ENCODE assay signal across 10 mouse cellular contexts in genomic region chr4:133197355-133197754, GRCm38 (mm10). TPM values are rescaled to one million over a fixed set of nuclear protein-coding genes. Genes with fewer than 3 reads are reported as not detected.
DNase-seq lines count a peak whose midpoint lies in the region; ATAC-seq and TF ChIP-seq lines count a peak whose summit lies in the region.
"Had no signal": no experiment of that assay in that cellular context is flagged by ENCODE, and none has a peak within 500 bp of the region (broad histone marks: within the 10 kb centered on the region; RNA-seq: fewer than 3 reads in every experiment).

No protein-coding gene starts in this region.

- H3K4me3 ChIP-seq in lung, embryonic 14.5 days (ENCODE audit: low read depth, low read length), result no peak overlapping the region
- H3K4me3 ChIP-seq in intestine, embryonic 15.5 days (replicated peaks), result no peak overlapping the region
- no peak overlapping the region for H3K4me3 ChIP-seq in stomach, embryonic 14.5 days (ENCODE audit: low read depth, low read length)

- peak overlapping the region; percentile 71; the same call in 1 of the 2 replicates for H3K27ac ChIP-seq in lung, embryonic 14.5 days (ENCODE audit: low read depth)
- peak overlapping the region; percentile 81 for H3K27ac ChIP-seq in intestine, embryonic 15.5 days
- H3K27ac ChIP-seq in stomach, embryonic 14.5 days (ENCODE audit: low read length), result peak overlapping the region; percentile 77
- H3K27ac ChIP-seq: liver, embryonic 14.5 days had no signal

- H3K9me3 ChIP-seq in lung, embryonic 14.5 days (ENCODE audit: low read depth, low read length), result no peaks in the 10 kb centered on the region
- no peaks in the 10 kb centered on the region for H3K9me3 ChIP-seq in intestine, embryonic 15.5 days
- no peaks in the 10 kb centered on the region for H3K9me3 ChIP-seq in stomach, embryonic 14.5 days (ENCODE audit: control insufficient read depth, low read depth, low read length)

- peak overlapping the region; percentile 34 for H3K9ac ChIP-seq in lung, embryonic 14.5 days
- 0 out of 2 replicates have a peak overlapping the region, but pooled peaks have one; percentile 15 for H3K9ac ChIP-seq in intestine, embryonic 15.5 days
- no peak overlapping the region; the same call in 1 of the 2 replicates for H3K9ac ChIP-seq in stomach, embryonic 14.5 days (replicated peaks; ENCODE audit: low read depth, low read length)
- H3K9ac ChIP-seq: liver, embryonic 14.5 days had no signal

- H3K36me3 ChIP-seq in lung, embryonic 14.5 days (ENCODE audit: insufficient read depth), result peaks cover 49% of the 10 kb centered on the region
- H3K36me3 ChIP-seq in intestine, embryonic 15.5 days, result peaks cover 13% of the 10 kb centered on the region; the same call in 1 of the 2 replicates
- peaks cover 40% of the 10 kb centered on the region for H3K36me3 ChIP-seq in stomach, embryonic 14.5 days (ENCODE audit: control insufficient read depth, insufficient read depth, low read length)

- no peak overlapping the region for H3K4me2 ChIP-seq in lung, embryonic 14.5 days
- 0 out of 2 replicates have a peak overlapping the region, but pooled peaks have one; percentile 5 for H3K4me2 ChIP-seq in intestine, embryonic 15.5 days (replicated peaks)
- no peak overlapping the region for H3K4me2 ChIP-seq in stomach, embryonic 14.5 days (replicated peaks; ENCODE audit: low read depth, low read length)

- DNase-seq in cerebellum, postnatal 10 days, result peak; percentile 61 to 66
- DNase-seq in cerebellum, adult 8-10 months, result no peak
- DNase-seq in lung, embryonic 14.5 days, result no peak
- DNase-seq in lung, postnatal 10 days, result no peak
- DNase-seq in layer of hippocampus, adult 11-12 months (ENCODE audit: low spot score), result no peak
- no peak for DNase-seq in cerebellum, adult 9-11 months
- DNase-seq: adrenal gland, adult 8-10 months had no signal

- no peaks in the 10 kb centered on the region for H3K27me3 ChIP-seq in lung, embryonic 14.5 days (ENCODE audit: insufficient read depth, low read length)
- H3K27me3 ChIP-seq in intestine, embryonic 15.5 days (replicated peaks), result no peaks in the 10 kb centered on the region
- no peaks in the 10 kb centered on the region for H3K27me3 ChIP-seq in stomach, embryonic 14.5 days (ENCODE audit: control insufficient read depth, insufficient read depth, low read length)

- H3K4me1 ChIP-seq in lung, embryonic 14.5 days (ENCODE audit: insufficient read depth), result peaks cover 27% of the 10 kb centered on the region
- peaks cover 54% of the 10 kb centered on the region for H3K4me1 ChIP-seq in intestine, embryonic 15.5 days (replicated peaks)
- H3K4me1 ChIP-seq in stomach, embryonic 14.5 days (ENCODE audit: control insufficient read depth, insufficient read depth, low read length), result peaks cover 50% of the 10 kb centered on the region

- no peak for ATAC-seq in lung, embryonic 14.5 days (ENCODE audit: insufficient read depth)
- ATAC-seq in intestine, embryonic 15.5 days, result no peak
- no peak for ATAC-seq in stomach, embryonic 14.5 days (ENCODE audit: insufficient number of reproducible peaks, insufficient read depth, low FRiP score, low read depth)

- TF ChIP-seq CTCF in lung, embryonic 14.5 days (IDR thresholded peaks at IDR 0.05; ENCODE audit: low read depth), result no peak

- 32% methylated on average over 5 of the region's 5 CpGs for WGBS in lung, embryonic 14.5 days
- WGBS in intestine, embryonic 15.5 days, result 34% methylated on average over 5 of the region's 5 CpGs
- WGBS in stomach, embryonic 14.5 days, result 19% methylated on average over 5 of the region's 5 CpGs

RNA-seq across cellular contexts. Expression of gene Cd164l2, which starts 14.6 kb away (rescaled TPM):
- 5.0 and 7.4 TPM in 2 replicates for polyA plus RNA-seq in lung, embryonic 14.5 days (2014; fragmentation: Nextera tagmentation; extraction: Ambion mirVana)
- 2.7 and 2.8 TPM in 2 replicates for polyA plus RNA-seq in intestine, embryonic 15.5 days (2015; fragmentation: Nextera tagmentation; extraction: Ambion mirVana)
- polyA plus RNA-seq in stomach, embryonic 14.5 days (2014; fragmentation: Nextera tagmentation; extraction: Ambion mirVana), result 8.7 and 11.6 TPM in 2 replicates

RNA-seq across cellular contexts. Expression of gene Gpr3, which starts 15.0 kb away (rescaled TPM):
- 0.18 TPM in 1 of 2 replicates, not detected in the other for polyA plus RNA-seq in lung, embryonic 14.5 days (2014; fragmentation: Nextera tagmentation; extraction: Ambion mirVana)
- 0.06 and 0.14 TPM in 2 replicates for polyA plus RNA-seq in intestine, embryonic 15.5 days (2015; fragmentation: Nextera tagmentation; extraction: Ambion mirVana)
- not detected in 2 replicates for polyA plus RNA-seq in stomach, embryonic 14.5 days (2014; fragmentation: Nextera tagmentation; extraction: Ambion mirVana)
- polyA plus RNA-seq: liver, embryonic 14.5 days had no signal

RNA-seq across cellular contexts. Expression of gene Map3k6, which starts 43.3 kb away (rescaled TPM):
- polyA plus RNA-seq in lung, embryonic 14.5 days (2014; fragmentation: Nextera tagmentation; extraction: Ambion mirVana), result 2.0 and 2.2 TPM in 2 replicates
- 3.0 and 3.2 TPM in 2 replicates for polyA plus RNA-seq in intestine, embryonic 15.5 days (2015; fragmentation: Nextera tagmentation; extraction: Ambion mirVana)
- 3.1 and 3.4 TPM in 2 replicates for polyA plus RNA-seq in stomach, embryonic 14.5 days (2014; fragmentation: Nextera tagmentation; extraction: Ambion mirVana)

Comparison
In these comparisons a context has a peak if more than half of its experiments do, and no peak if none do; other contexts are left out.
1. DNase-seq: peak in cerebellum, postnatal 10 days (2 of 2); none in cerebellum, adult 8-10 months (single experiment), lung, embryonic 14.5 days (single experiment), lung, postnatal 10 days (single experiment), layer of hippocampus, adult 11-12 months (single experiment) and cerebellum, adult 9-11 months (single experiment).
2. Peak in every context shown above with its lines, with median percentiles within 50 percentile points of each other: H3K27ac ChIP-seq.